Mouse (Mus musculus) hindbrain, embryonic 11.5 days (tissue): ENCODE data around the gene Prr29. TPM values are rescaled to one million over a fixed set of nuclear protein-coding genes. Genes with fewer than 3 reads are reported as not detected.
A peak's percentile ranks its signal among the peaks of the same experiment; 100 is the strongest.

ENCODE experiments used
- ATAC-seq: fragments of 200-750 bp; cut with Nextera tagmentation; 2 replicates; pipeline ENCODE4 v1.8.0; 2017; ENCODE audit warnings: mild to moderate bottlenecking, moderate TSS enrichment, moderate library complexity; ENCODE audit not compliant: low FRiP score
- DNase-seq: peaks from one replicate; pipeline ENCODE4 v3.0.0-alpha.2; 2015; ENCODE audit warnings: low spot score
- H3K27ac ChIP-seq: fragments of 300-500 bp; sonication (generic); 2 replicates; pipeline ENCODE4 v1.5.1; 2014; ENCODE audit warnings: mild to moderate bottlenecking, low read depth, low read length
- H3K27me3 ChIP-seq: fragments of 300-500 bp; sonication (generic); 2 replicates; pipeline ENCODE4 v1.6.1; 2014; ENCODE audit warnings: mild to moderate bottlenecking, low read length, moderate library complexity, mixed read lengths; ENCODE audit not compliant: control insufficient read depth, insufficient read depth
- H3K36me3 ChIP-seq: fragments of 300-500 bp; sonication (generic); 2 replicates; pipeline ENCODE4 v1.6.1; 2014; ENCODE audit warnings: mild to moderate bottlenecking, low read length, moderate library complexity, mixed read lengths; ENCODE audit not compliant: control insufficient read depth, insufficient read depth
- H3K4me1 ChIP-seq: fragments of 300-500 bp; sonication (generic); replicated peaks from 2 replicates; pipeline ENCODE4 v1.6.1; 2014; ENCODE audit warnings: low read length, mixed read lengths; ENCODE audit not compliant: control insufficient read depth, insufficient read depth
- H3K4me2 ChIP-seq: fragments of 300-500 bp; sonication (generic); replicated peaks from 2 replicates; pipeline ENCODE4 v1.6.1; 2014; ENCODE audit warnings: mild to moderate bottlenecking, low read depth, low read length
- H3K4me3 ChIP-seq: fragments of 300-500 bp; sonication (generic); 2 replicates; pipeline ENCODE4 v1.5.1; 2014; ENCODE audit warnings: low read depth, low read length
- H3K9ac ChIP-seq: fragments of 300-500 bp; sonication (generic); 2 replicates; pipeline ENCODE4 v1.6.1; 2014; ENCODE audit warnings: low read depth, low read length
- H3K9me3 ChIP-seq: fragments of 300-500 bp; sonication (generic); 2 replicates; pipeline ENCODE4 v1.6.1; 2016; ENCODE audit warnings: low read length; ENCODE audit not compliant: control insufficient read depth
- WGBS: fragments of 180-500 bp; shearing (Covaris S2); extraction: QIAGEN DNeasy Blood & Tissue Kit; methylation state at CpG from one replicate; pipeline ENCODE4 v1.1.7; 2014; 5-methylcytosine and 5-hydroxymethylcytosine counted together
- polyA plus RNA-seq: library from polyadenylated mRNA; unstranded; fragments of >200 nt; fragmentation: Nextera tagmentation; extraction: Ambion mirVana; gene quantifications from 2 replicates; pipeline ENCODE4 v1.2.1, GENCODE M21; 2014

Prr29 gene
- polyA plus RNA-seq = not detected in 2 replicates

GRCm38 (mm10) chr11:106365366-106365765 is at the start of gene Prr29:
TSS of gene Prr29 (plus strand) at chr11:106365472.
- DNase-seq (no peak), ATAC-seq (no peak)
- H3K36me3 ChIP-seq = no peaks in the 10 kb centered on the region
- H3K4me2 ChIP-seq = peak within 1 kb of the TSS; percentile 28; the same call in 1 of the 2 replicates
- peaks cover 6% of the 10 kb centered on the region; the same call in 1 of the 2 replicates for H3K4me1 ChIP-seq
- 56% methylated on average over 10 of the region's 10 CpGs for WGBS
- no peaks in the 10 kb centered on the region for H3K27me3 ChIP-seq
- no peaks in the 10 kb centered on the region for H3K9me3 ChIP-seq
- no peak within 1 kb of the TSS for H3K27ac ChIP-seq
- H3K4me3 ChIP-seq = no peak within 1 kb of the TSS
- H3K9ac ChIP-seq = peak within 1 kb of the TSS; percentile 15; the same call in 1 of the 2 replicates

GRCm38 (mm10) chr11:106316416-106316815 is 48.9 kb upstream of the Prr29 start:
- no peaks in the 10 kb centered on the region for H3K9me3 ChIP-seq
- H3K4me2 ChIP-seq = no peak overlapping the region
- H3K27ac ChIP-seq = no peak overlapping the region
- DNase-seq = no peak
- H3K4me1 ChIP-seq = no peaks in the 10 kb centered on the region
- 73% methylated on average over 1 of the region's 1 CpGs for WGBS
- no peak overlapping the region for H3K4me3 ChIP-seq
- H3K9ac ChIP-seq = no peak overlapping the region
- ATAC-seq = no peak
- H3K27me3 ChIP-seq = no peaks in the 10 kb centered on the region
- no peaks in the 10 kb centered on the region for H3K36me3 ChIP-seq

GRCm38 (mm10) chr11:106317801-106318200 is 47.5 kb upstream of the Prr29 start:
- Histone ChIP-seq H3K4me2 (no peak overlapping the region), H3K36me3 (no peaks in the 10 kb centered on the region), H3K9ac (no peak overlapping the region), H3K4me1 (no peaks in the 10 kb centered on the region), H3K4me3 (no peak overlapping the region), H3K27me3 (no peaks in the 10 kb centered on the region), H3K9me3 (no peaks in the 10 kb centered on the region), H3K27ac (no peak overlapping the region)
- ATAC-seq (no peak), DNase-seq (no peak)
- WGBS = 87% methylated on average over 7 of the region's 7 CpGs

- 80% methylated on average over 21 of the region's 21 CpGs for WGBS
- no peak for DNase-seq
- H3K36me3 ChIP-seq = no peaks in the 10 kb centered on the region
Observed at GRCm38 (mm10) chr11:106318406-106319366, 46.6 kb upstream of the Prr29 start.

GRCm38 (mm10) chr11:106324858-106325257 is 40.4 kb upstream of the Prr29 start:
- DNase-seq (no peak), ATAC-seq (no peak)
- H3K4me3 ChIP-seq = no peak overlapping the region
- 66% methylated on average over 5 of the region's 5 CpGs for WGBS
- H3K9me3 ChIP-seq = no peaks in the 10 kb centered on the region
- no peaks in the 10 kb centered on the region for H3K36me3 ChIP-seq
- no peak overlapping the region for H3K27ac ChIP-seq
- H3K4me2 ChIP-seq = no peak overlapping the region
- no peak overlapping the region for H3K9ac ChIP-seq
- no peaks in the 10 kb centered on the region for H3K27me3 ChIP-seq
- H3K4me1 ChIP-seq = no peaks in the 10 kb centered on the region

More at GRCm38 (mm10) chr11:106318406-106319366, 46.6 kb upstream of the Prr29 start:
- Histone ChIP-seq H3K9me3 (no peaks in the 10 kb centered on the region), H3K4me1 (no peaks in the 10 kb centered on the region), H3K4me2 (no peak overlapping the region), H3K9ac (no peak overlapping the region), H3K4me3 (no peak overlapping the region), H3K27ac (no peak overlapping the region), H3K27me3 (no peaks in the 10 kb centered on the region)
- ATAC-seq = no peak

GRCm38 (mm10) chr11:106325566-106326206 is 39.6 kb upstream of the Prr29 start:
- DNase-seq = peak; percentile 61
- WGBS = 74% methylated on average over 8 of the region's 8 CpGs
- H3K27me3 ChIP-seq = no peaks in the 10 kb centered on the region

GRCm38 (mm10) chr11:106326475-106326874 is 38.8 kb upstream of the Prr29 start:
- no peaks in the 10 kb centered on the region for H3K27me3 ChIP-seq
- no peaks in the 10 kb centered on the region for H3K36me3 ChIP-seq
- DNase-seq (no peak), ATAC-seq (no peak)
- no peak overlapping the region for H3K9ac ChIP-seq
- no peak overlapping the region for H3K27ac ChIP-seq
- H3K4me2 ChIP-seq = no peak overlapping the region
- 86% methylated on average over 8 of the region's 8 CpGs for WGBS
- no peaks in the 10 kb centered on the region for H3K4me1 ChIP-seq
- no peak overlapping the region for H3K4me3 ChIP-seq
- no peaks in the 10 kb centered on the region for H3K9me3 ChIP-seq

More at GRCm38 (mm10) chr11:106325566-106326206, 39.6 kb upstream of the Prr29 start:
- ATAC-seq = no peak
- no peak overlapping the region for H3K4me2 ChIP-seq
- no peaks in the 10 kb centered on the region for H3K9me3 ChIP-seq
- H3K4me1 ChIP-seq = no peaks in the 10 kb centered on the region
- H3K4me3 ChIP-seq = no peak overlapping the region
- H3K27ac ChIP-seq = no peak overlapping the region
- no peaks in the 10 kb centered on the region for H3K36me3 ChIP-seq
- no peak overlapping the region for H3K9ac ChIP-seq

- no peaks in the 10 kb centered on the region for H3K4me1 ChIP-seq
- H3K27ac ChIP-seq = no peak overlapping the region
- no peaks in the 10 kb centered on the region for H3K27me3 ChIP-seq
- H3K9me3 ChIP-seq = no peaks in the 10 kb centered on the region
- DNase-seq (no peak), ATAC-seq (no peak)
- H3K36me3 ChIP-seq = no peaks in the 10 kb centered on the region
- H3K9ac ChIP-seq = no peak overlapping the region
- no peak overlapping the region for H3K4me2 ChIP-seq
- H3K4me3 ChIP-seq = no peak overlapping the region
- 65% methylated on average over 5 of the region's 5 CpGs for WGBS
Observed at GRCm38 (mm10) chr11:106328521-106328920, 36.8 kb upstream of the Prr29 start.
